Mouse (Mus musculus) limb, embryonic 14.5 days (tissue): ENCODE data around the gene Qrich2. TPM values are rescaled to one million over a fixed set of nuclear protein-coding genes. Genes with fewer than 3 reads are reported as not detected.
A peak's percentile ranks its signal among the peaks of the same experiment; 100 is the strongest.

Experiments
- ATAC-seq: fragments of 200-750 bp; cut with Nextera tagmentation; 2 replicates; pipeline ENCODE4 v1.8.0; 2017; ENCODE audit warnings: low read depth, moderate number of reproducible peaks, moderate TSS enrichment; ENCODE audit not compliant: low FRiP score
- DNase-seq: peaks from one replicate; pipeline ENCODE4 v3.0.0-alpha.2; 2015; ENCODE audit warnings: low spot score
- H3K27ac ChIP-seq: fragments of 300-500 bp; sonication (generic); replicated peaks from 2 replicates; pipeline ENCODE4 v1.5.1; 2014; ENCODE audit warnings: low read depth, mild to moderate bottlenecking, low read length, moderate library complexity, mixed read lengths
- H3K27me3 ChIP-seq: fragments of 300-500 bp; sonication (generic); 2 replicates; pipeline ENCODE4 v1.6.1; 2014; ENCODE audit warnings: low read length, mixed read lengths; ENCODE audit not compliant: control insufficient read depth, insufficient read depth
- H3K36me3 ChIP-seq: fragments of 300-500 bp; sonication (generic); 2 replicates; pipeline ENCODE4 v1.6.1; 2014; ENCODE audit warnings: mild to moderate bottlenecking, low read length, moderate library complexity, mixed read lengths; ENCODE audit not compliant: control insufficient read depth, insufficient read depth
- H3K4me1 ChIP-seq: fragments of 300-500 bp; sonication (generic); 2 replicates; pipeline ENCODE4 v1.6.1; 2014; ENCODE audit warnings: antibody characterized with exemption, low read length, mixed read lengths; ENCODE audit not compliant: control insufficient read depth, insufficient read depth
- H3K4me2 ChIP-seq: fragments of 300-500 bp; sonication (generic); replicated peaks from 2 replicates; pipeline ENCODE4 v1.6.1; 2014; ENCODE audit warnings: low read depth, mild to moderate bottlenecking, low read length, moderate library complexity; ENCODE audit not compliant: severe bottlenecking
- H3K4me3 ChIP-seq: fragments of 300-500 bp; sonication (generic); replicated peaks from 2 replicates; pipeline ENCODE4 v1.5.1; 2014; ENCODE audit warnings: low read length
- H3K9ac ChIP-seq: fragments of 300-500 bp; sonication (generic); 2 replicates; pipeline ENCODE4 v1.6.1; 2014; ENCODE audit warnings: mild to moderate bottlenecking, low read depth, low read length, moderate library complexity; ENCODE audit not compliant: severe bottlenecking
- H3K9me3 ChIP-seq: fragments of 300-500 bp; sonication (generic); 2 replicates; pipeline ENCODE4 v1.6.1; 2016; ENCODE audit warnings: low read length; ENCODE audit not compliant: control insufficient read depth
- POLR2A ChIP-seq: fragments of 200-500 bp; IDR thresholded peaks from 2 replicates; pipeline ENCODE4 v1.8.0; 2012; ENCODE audit warnings: inconsistent platforms, mild to moderate bottlenecking, moderate library complexity, borderline replicate concordance; ENCODE audit not compliant: insufficient read depth, insufficient read length; ENCODE audit errors: extremely low read depth
- WGBS: fragments of 180-500 bp; shearing (Covaris S2); extraction: QIAGEN DNeasy Blood & Tissue Kit; methylation state at CpG from one replicate; pipeline ENCODE4 v1.1.7; 2014; 5-methylcytosine and 5-hydroxymethylcytosine counted together
- polyA plus RNA-seq, 2 experiments: library from polyadenylated mRNA; depleted of rRNA in 1 of 2; stranded (reverse) in 1 of 2; unstranded in 1 of 2; fragments of >200 nt; fragmentation: Nextera tagmentation in 1 of 2; extraction: Ambion mirVana in 1 of 2; gene quantifications; 2 replicates each; pipeline versions ENCODE4 v1.2.1 to v1.2.3; 2012 to 2014

Gene Qrich2
- polyA plus RNA-seq, 2 experiments: 0.17 to 0.33 TPM

GRCm38 (mm10) chr11:116435992-116436724 is 29.9 kb downstream of the Qrich2 start:
- no peaks in the 10 kb centered on the region for H3K27me3 ChIP-seq
- H3K9ac ChIP-seq: no peak overlapping the region
- no peaks in the 10 kb centered on the region for H3K9me3 ChIP-seq
- no peak for TF ChIP-seq POLR2A
- ATAC-seq: no peak
- H3K4me1 ChIP-seq: peaks cover 18% of the 10 kb centered on the region
- peaks cover 35% of the 10 kb centered on the region for H3K36me3 ChIP-seq
- 71% methylated on average over 5 of the region's 5 CpGs for WGBS
- peak overlapping the region; percentile 75 for H3K4me3 ChIP-seq
- peak overlapping the region; percentile 82 for H3K4me2 ChIP-seq
- DNase-seq: no peak
- H3K27ac ChIP-seq: no peak overlapping the region

GRCm38 (mm10) chr11:116434967-116435752 is 30.9 kb downstream of the Qrich2 start:
- WGBS: 52% methylated on average over 12 of the region's 12 CpGs

GRCm38 (mm10) chr11:116434287-116434966 is 31.6 kb downstream of the Qrich2 start:
- DNase-seq (peak; percentile 53), ATAC-seq (peak; percentile 5; the same call in 1 of the 2 replicates)
- Histone ChIP-seq H3K4me2 (peak overlapping the region; percentile 82), H3K9me3 (no peaks in the 10 kb centered on the region), H3K27ac (peak overlapping the region; percentile 85), H3K27me3 (no peaks in the 10 kb centered on the region), H3K9ac (peak overlapping the region; percentile 76), H3K4me3 (peak overlapping the region; percentile 75), H3K4me1 (peaks cover 18% of the 10 kb centered on the region), H3K36me3 (peaks cover 33% of the 10 kb centered on the region)
- under 1% methylated on average over 30 of the region's 67 CpGs for WGBS
- TF ChIP-seq POLR2A: no peak

More at GRCm38 (mm10) chr11:116434967-116435752, 30.9 kb downstream of the Qrich2 start:
- no peaks in the 10 kb centered on the region for H3K27me3 ChIP-seq
- no peak for TF ChIP-seq POLR2A
- ATAC-seq (no peak), DNase-seq (no peak)
- H3K4me1 ChIP-seq: peaks cover 18% of the 10 kb centered on the region
- H3K4me3 ChIP-seq: peak overlapping the region; percentile 75
- no peaks in the 10 kb centered on the region for H3K9me3 ChIP-seq
- peaks cover 35% of the 10 kb centered on the region for H3K36me3 ChIP-seq
- H3K9ac ChIP-seq: peak overlapping the region; percentile 76
- peak overlapping the region; percentile 85 for H3K27ac ChIP-seq
- H3K4me2 ChIP-seq: peak overlapping the region; percentile 82

- no peaks in the 10 kb centered on the region for H3K9me3 ChIP-seq
- H3K4me1 ChIP-seq: peaks cover 18% of the 10 kb centered on the region
- peak within 1 kb of the TSS; percentile 76 for H3K9ac ChIP-seq
- H3K4me3 ChIP-seq: peak within 1 kb of the TSS; percentile 75
- H3K27ac ChIP-seq: peak within 1 kb of the TSS; percentile 85
- H3K36me3 ChIP-seq: peaks cover 27% of the 10 kb centered on the region
- ATAC-seq (peak; percentile 97), DNase-seq (peak; percentile 99)
- peak within 1 kb of the TSS; percentile 82 for H3K4me2 ChIP-seq
- 2% methylated on average over 41 of the region's 66 CpGs for WGBS
- H3K27me3 ChIP-seq: no peaks in the 10 kb centered on the region
- no peak for TF ChIP-seq POLR2A
Measured at GRCm38 (mm10) chr11:116433356-116434286, 32.4 kb downstream of the Qrich2 start, which contains the start of gene Ubald2. TSS of gene Ubald2 (plus strand) at chr11:116434094.
